Mouse (Mus musculus): Measurements from ENCODE around the gene Afm. TPM values are rescaled to one million over a fixed set of nuclear protein-coding genes. Genes with fewer than 3 reads are reported as not detected.

Afm gene
- total RNA-seq (2021), result not detected

GRCm38 (mm10) chr5:90518356-90519100 is at the start of gene Afm:
Gene Afm, plus strand, starts transcription at chr5:90518932.
- intact Hi-C loops (cut with DNase I), result no loop called here
- no peak for DNase-seq

- intact Hi-C loops (cut with DNase I), result no loop called here
Measured at GRCm38 (mm10) chr5:90470836-90471235, 47.9 kb upstream of the Afm start.

GRCm38 (mm10) chr5:90473902-90474301 is 44.8 kb upstream of the Afm start:
- intact Hi-C loops (cut with DNase I), result no loop called here

More at GRCm38 (mm10) chr5:90470836-90471235, 47.9 kb upstream of the Afm start:
- no peak for DNase-seq

GRCm38 (mm10) chr5:90474369-90474768 is 44.4 kb upstream of the Afm start:
- no peak for DNase-seq
- intact Hi-C loops (cut with DNase I), result no loop called here

More at GRCm38 (mm10) chr5:90473902-90474301, 44.8 kb upstream of the Afm start:
- no peak for DNase-seq

GRCm38 (mm10) chr5:90476741-90477140 is 42.0 kb upstream of the Afm start:
- no peak for DNase-seq
- intact Hi-C loops (cut with DNase I), result no loop called here

GRCm38 (mm10) chr5:90477308-90478140 is 41.2 kb upstream of the Afm start:
- intact Hi-C loops (cut with DNase I), result no loop called here

GRCm38 (mm10) chr5:90478886-90479285 is 39.8 kb upstream of the Afm start:
- intact Hi-C loops (cut with DNase I), result no loop called here
- no peak for DNase-seq

More at GRCm38 (mm10) chr5:90477308-90478140, 41.2 kb upstream of the Afm start:
- DNase-seq, result no peak

- DNase-seq, result no peak
- intact Hi-C loops (cut with DNase I), result no loop called here
Measured at GRCm38 (mm10) chr5:90485597-90485996, 33.1 kb upstream of the Afm start.

GRCm38 (mm10) chr5:90488323-90488722 is 30.4 kb upstream of the Afm start:
- intact Hi-C loops (cut with DNase I), result no loop called here
- DNase-seq, result no peak

- no peak for DNase-seq
- intact Hi-C loops (cut with DNase I), result no loop called here
Measured at GRCm38 (mm10) chr5:90490518-90490917, 28.2 kb upstream of the Afm start, which contains the start of gene Afp. Gene Afp, plus strand, starts transcription at chr5:90490737.

- DNase-seq, result no peak
- intact Hi-C loops (cut with DNase I), result no loop called here
Measured at GRCm38 (mm10) chr5:90492440-90492839, 26.3 kb upstream of the Afm start.

- intact Hi-C loops (cut with DNase I), result no loop called here
- DNase-seq, result no peak
Measured at GRCm38 (mm10) chr5:90494308-90494707, 24.4 kb upstream of the Afm start.

- intact Hi-C loops (cut with DNase I), result no loop called here
- no peak for DNase-seq
Measured at GRCm38 (mm10) chr5:90499509-90499908, 19.2 kb upstream of the Afm start.

- intact Hi-C loops (cut with DNase I), result loop anchor here (1.0 to 5.0 kb wide), 3 partner anchors 87 to 297 kb away; no protein-coding TSS in a partner anchor
- DNase-seq, result peak; percentile 70 to 84
Measured at GRCm38 (mm10) chr5:90500714-90501113, 18.0 kb upstream of the Afm start.

GRCm38 (mm10) chr5:90501752-90502151 is 17.0 kb upstream of the Afm start:
- intact Hi-C loops (cut with DNase I), result loop anchor here (2.0 to 5.0 kb wide), 2 partner anchors 86 to 97 kb away; no protein-coding TSS in a partner anchor
- no peak for DNase-seq

- intact Hi-C loops (cut with DNase I), result loop anchor here (5.0 kb wide), 1 partner anchor 83 kb away; no protein-coding TSS in a partner anchor
- DNase-seq, result no peak
Measured at GRCm38 (mm10) chr5:90504742-90505141, 14.0 kb upstream of the Afm start.

GRCm38 (mm10) chr5:90506507-90506906 is 12.2 kb upstream of the Afm start:
- DNase-seq, result no peak
- intact Hi-C loops (cut with DNase I), result no loop called here

- DNase-seq, result no peak
- intact Hi-C loops (cut with DNase I), result no loop called here
Measured at GRCm38 (mm10) chr5:90507411-90507949, 11.3 kb upstream of the Afm start.

- no peak for DNase-seq
- intact Hi-C loops (cut with DNase I), result no loop called here
Measured at GRCm38 (mm10) chr5:90509828-90510592, 8.7 kb upstream of the Afm start.

GRCm38 (mm10) chr5:90512288-90512955 is 6.3 kb upstream of the Afm start:
- DNase-seq, result no peak
- intact Hi-C loops (cut with DNase I), result no loop called here

Data from heart, postnatal 10 days (tissue).